Mouse (Mus musculus) lung, adult 2 months (tissue): ENCODE measurements around the gene BC052040.

Source experiments
- CTCF ChIP-seq: fragments of 200-500 bp; IDR thresholded peaks from 2 replicates; pipeline ENCODE4 v1.5.1; 2011; ENCODE audit warnings: mild to moderate bottlenecking, low read length, control low read depth; ENCODE audit not compliant: insufficient read depth
- POLR2A ChIP-seq: fragments of 200-500 bp; IDR thresholded peaks from 2 replicates; pipeline ENCODE4 v1.6.1; 2011; ENCODE audit warnings: low read depth, mild to moderate bottlenecking, control low read depth, low read length, borderline replicate concordance; ENCODE audit errors: extremely low read depth

DNA sequence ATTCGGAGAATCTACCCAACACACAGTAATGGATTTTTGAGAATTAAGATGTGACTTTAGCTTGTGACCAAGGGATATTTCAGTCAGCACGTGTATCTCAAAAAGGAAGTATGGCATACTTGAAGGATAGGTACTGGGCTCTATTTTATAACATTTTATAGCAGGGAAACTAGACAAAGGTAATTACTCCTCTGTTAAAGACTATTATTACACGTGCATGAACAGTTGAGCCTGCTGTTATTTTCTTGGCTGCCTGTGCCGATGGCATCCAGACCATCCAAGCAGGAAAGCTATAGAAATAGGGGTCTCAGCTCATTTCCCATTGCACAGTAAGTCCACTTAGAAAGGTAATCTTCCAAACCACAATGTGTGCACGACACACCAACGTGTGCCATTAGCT lies 232.2 kb downstream of the BC052040 start:
- no peak for TF ChIP-seq CTCF
- TF ChIP-seq POLR2A: no peak
